Mouse (Mus musculus): ENCODE measurements at regions not wholly inside any gene's neighbourhood (a gene's known extent, or its start where the extent isn't known, plus 50 kb on each side); places are given as distances from the start of the nearest gene placed in this dataset.
"Not testable (repeated sequence)": the region's sequence is repeated elsewhere in the genome, so short reads cannot be mapped to it uniquely, and the experiment has no call there.

GRCm38 (mm10) chr3:83416536-83416935, 288.8 kb downstream of the Dchs2 start:
- peak; percentile 18 for DNase-seq

- DNase-seq, result no peak
Measured at GRCm38 (mm10) chr3:83424267-83424666, 296.5 kb downstream of the Dchs2 start.

- DNase-seq, result no peak
Measured at GRCm38 (mm10) chr3:83429376-83429775, 301.6 kb downstream of the Dchs2 start.

GRCm38 (mm10) chr3:83446154-83446667, 318.5 kb downstream of the Dchs2 start:
- DNase-seq, result peak; percentile 8

GRCm38 (mm10) chr3:83450662-83451061, 315.5 kb upstream of the Sfrp2 start:
- no peak for DNase-seq

- DNase-seq, result no peak
Measured at GRCm38 (mm10) chr3:83451317-83451716, 314.8 kb upstream of the Sfrp2 start.

GRCm38 (mm10) chr3:83453462-83453861, 312.7 kb upstream of the Sfrp2 start:
- no peak for DNase-seq

GRCm38 (mm10) chr3:83458450-83458849, 307.7 kb upstream of the Sfrp2 start:
- no peak for DNase-seq

- DNase-seq, result no peak
Measured at GRCm38 (mm10) chr3:83479251-83479650, 286.9 kb upstream of the Sfrp2 start.

- DNase-seq, result no peak
Measured at GRCm38 (mm10) chr3:83480176-83480575, 285.9 kb upstream of the Sfrp2 start.

- DNase-seq, result no peak
Measured at GRCm38 (mm10) chr3:83486192-83486716, 279.9 kb upstream of the Sfrp2 start.

- peak; percentile 28 for DNase-seq
Measured at GRCm38 (mm10) chr3:83495584-83495983, 270.5 kb upstream of the Sfrp2 start.

GRCm38 (mm10) chr3:83503901-83504300, 262.2 kb upstream of the Sfrp2 start:
- DNase-seq, result no peak

GRCm38 (mm10) chr3:83516614-83517013, 249.5 kb upstream of the Sfrp2 start:
- DNase-seq, result no peak

GRCm38 (mm10) chr3:83517914-83518635, 248.0 kb upstream of the Sfrp2 start:
- DNase-seq, result no peak

GRCm38 (mm10) chr3:83530243-83530847, 235.8 kb upstream of the Sfrp2 start:
- no peak for DNase-seq

- DNase-seq, result not testable (repeated sequence)
Measured at GRCm38 (mm10) chr3:83536624-83537023, 229.5 kb upstream of the Sfrp2 start.

GRCm38 (mm10) chr3:83537231-83537630, 228.9 kb upstream of the Sfrp2 start:
- DNase-seq, result no peak

- no peak for DNase-seq
Measured at GRCm38 (mm10) chr3:83537711-83538110, 228.4 kb upstream of the Sfrp2 start.

GRCm38 (mm10) chr3:83538898-83539297, 227.2 kb upstream of the Sfrp2 start:
- DNase-seq, result no peak

GRCm38 (mm10) chr3:83540997-83541932, 224.9 kb upstream of the Sfrp2 start:
- DNase-seq, result no peak

GRCm38 (mm10) chr3:83552516-83553139, 213.5 kb upstream of the Sfrp2 start:
- no peak for DNase-seq

- DNase-seq, result no peak
Measured at GRCm38 (mm10) chr3:83553858-83554257, 212.3 kb upstream of the Sfrp2 start.
